Mouse (Mus musculus): ENCODE data around the gene Tprgl.

The Tprgl gene

DNA sequence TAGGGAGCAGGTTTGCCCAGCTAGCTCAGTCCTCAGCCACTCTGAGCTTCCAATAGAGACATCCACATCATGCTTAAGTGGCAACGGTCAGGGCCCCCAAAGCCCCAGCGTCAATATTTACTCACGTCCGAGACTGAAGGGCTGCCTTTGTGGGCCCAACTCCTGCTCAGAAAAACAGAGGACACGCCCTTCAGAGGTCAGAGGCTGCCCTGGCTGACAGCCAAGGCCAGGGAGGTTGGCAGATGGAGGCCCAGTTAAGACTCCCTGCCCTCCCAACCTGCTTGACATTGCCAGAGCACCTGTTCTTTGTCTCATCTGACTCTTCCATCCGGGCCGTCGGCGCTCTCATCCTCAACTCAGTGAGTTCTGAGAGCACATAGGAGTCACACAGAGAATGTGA lies 41.7 kb downstream of the Tprgl start:
- DNase-seq (ENCODE audit: low spot score): no peak

DNA sequence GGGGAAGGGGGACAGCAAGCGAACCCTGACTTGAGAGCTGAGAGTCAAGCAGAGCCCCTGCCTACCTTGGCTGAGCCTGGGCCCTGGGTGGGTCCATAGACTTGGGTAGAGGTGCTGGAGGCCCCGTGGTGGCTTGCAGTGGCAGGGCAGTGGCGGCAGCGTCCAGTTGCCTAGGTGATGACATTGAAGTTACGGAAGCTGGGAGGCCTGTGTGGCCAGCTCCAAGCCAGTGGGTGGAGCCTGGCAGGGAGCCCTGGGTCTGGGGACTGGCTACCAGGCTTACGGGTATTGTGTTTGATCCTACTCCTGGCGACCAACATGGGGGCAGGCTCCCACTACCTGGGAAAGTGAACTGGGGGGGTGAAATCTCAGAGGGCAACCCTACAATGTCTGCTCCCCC lies 44.0 kb downstream of the Tprgl start:
- DNase-seq (ENCODE audit: low spot score): no peak

DNA sequence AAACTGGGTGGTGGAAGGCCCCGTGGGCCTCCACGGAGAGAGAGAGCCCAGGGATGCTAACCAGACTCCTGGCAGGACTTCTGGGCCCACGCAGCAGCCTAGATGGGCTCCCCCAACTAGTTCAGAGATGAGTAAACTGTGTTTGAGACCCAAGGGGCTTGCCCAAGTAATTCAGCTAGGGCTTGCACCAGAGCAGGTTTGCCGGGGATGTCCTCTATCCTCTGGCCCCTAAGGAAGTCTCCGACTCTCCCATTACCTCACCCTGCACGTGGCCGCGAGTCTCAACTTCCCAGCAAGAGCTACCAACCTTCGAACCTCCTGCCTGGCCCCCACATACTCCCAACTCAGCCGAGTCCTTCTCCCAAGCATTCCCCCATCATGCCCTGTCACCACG lies 50.6 kb downstream of the Tprgl start:
- no peak for DNase-seq (ENCODE audit: low spot score)

DNA sequence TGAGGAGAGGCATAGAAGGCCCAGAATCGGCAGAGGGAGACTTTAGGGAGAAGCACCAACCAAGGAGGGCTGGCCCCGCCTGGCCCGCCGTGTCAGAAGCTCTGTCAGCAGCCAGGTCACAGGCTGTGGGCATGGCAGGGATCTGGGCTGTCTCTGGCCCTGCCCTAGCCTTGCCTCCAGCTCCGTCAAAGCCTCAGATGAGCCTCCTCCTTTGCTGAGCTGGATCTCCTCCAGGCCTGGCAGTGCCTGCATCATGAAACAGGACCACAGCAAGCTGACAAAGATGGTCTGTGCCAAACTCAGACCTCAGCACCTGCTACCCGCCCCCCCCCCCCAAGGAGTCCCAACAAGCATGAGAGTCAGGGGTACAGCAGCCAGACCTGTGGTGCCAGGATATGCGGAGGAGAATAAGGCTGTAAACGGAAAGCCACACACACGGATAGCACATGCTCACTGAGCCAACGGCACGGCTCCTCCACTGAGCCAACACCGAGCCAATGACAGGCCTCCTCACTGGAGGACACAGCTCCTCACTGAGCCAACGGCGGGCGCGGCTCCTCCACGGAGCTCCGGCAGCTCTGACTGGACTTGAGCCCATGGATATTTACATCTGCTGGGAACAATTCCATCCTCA lies 51.1 kb downstream of the Tprgl start:
- no peak for DNase-seq (ENCODE audit: low spot score)
